Mouse (Mus musculus) heart, postnatal 0 days (tissue): ENCODE data around the gene Mettl9. TPM values are rescaled to one million over a fixed set of nuclear protein-coding genes. Genes with fewer than 3 reads are reported as not detected.

Source experiments
- ATAC-seq: fragments of 200-750 bp; cut with Nextera tagmentation; 2 replicates; pipeline ENCODE4 v1.8.0; 2017; ENCODE audit warnings: low read depth, moderate number of reproducible peaks, moderate library complexity; ENCODE audit not compliant: insufficient read depth
- DNase-seq: peaks from one replicate; pipeline ENCODE4 v3.0.0-alpha.2; 2016; ENCODE audit warnings: low spot score
- H3K27ac ChIP-seq: fragments of 300-500 bp; sonication (generic); 2 replicates; pipeline ENCODE4 v1.5.1; 2014; ENCODE audit warnings: low read depth, mild to moderate bottlenecking
- H3K27me3 ChIP-seq: fragments of 300-500 bp; sonication (generic); 2 replicates; pipeline ENCODE4 v1.6.1; 2014; ENCODE audit warnings: low read length, mixed read lengths; ENCODE audit not compliant: control insufficient read depth, insufficient read depth
- H3K36me3 ChIP-seq: fragments of 300-500 bp; sonication (generic); replicated peaks from 2 replicates; pipeline ENCODE4 v1.6.1; 2014; ENCODE audit warnings: low read length, mixed read lengths; ENCODE audit not compliant: control insufficient read depth, insufficient read depth
- H3K4me1 ChIP-seq: fragments of 300-500 bp; sonication (generic); 2 replicates; pipeline ENCODE4 v1.6.1; 2014; ENCODE audit warnings: antibody characterized with exemption; ENCODE audit not compliant: control insufficient read depth, insufficient read depth
- H3K4me2 ChIP-seq: fragments of 300-500 bp; sonication (generic); 2 replicates; pipeline ENCODE4 v1.6.1; 2014; ENCODE audit warnings: low read depth, mild to moderate bottlenecking, low read length, moderate library complexity
- H3K4me3 ChIP-seq: fragments of 300-500 bp; sonication (generic); 2 replicates; pipeline ENCODE4 v1.5.1; 2014; ENCODE audit warnings: low read depth, low read length
- H3K9ac ChIP-seq: fragments of 300-500 bp; sonication (generic); replicated peaks from 2 replicates; pipeline ENCODE4 v1.6.1; 2014; ENCODE audit warnings: low read depth, low read length, mixed read lengths
- H3K9me3 ChIP-seq: fragments of 300-500 bp; sonication (generic); replicated peaks from 2 replicates; pipeline ENCODE4 v1.6.1; 2016; ENCODE audit warnings: low read length; ENCODE audit not compliant: control insufficient read depth
- CTCF ChIP-seq: IDR thresholded peaks from 2 replicates; pipeline ENCODE4 v1.5.1; 2016; ENCODE audit warnings: antibody characterized with exemption, control low read depth, low read depth
- EP300 ChIP-seq: IDR thresholded peaks from 2 replicates; pipeline ENCODE4 v1.6.1; 2016; ENCODE audit warnings: antibody characterized with exemption, low read depth
- WGBS: fragments of 180-500 bp; shearing (Covaris S2); extraction: QIAGEN DNeasy Blood & Tissue Kit; methylation state at CpG from one replicate; pipeline ENCODE4 v1.1.7; 2014; 5-methylcytosine and 5-hydroxymethylcytosine counted together
- polyA plus RNA-seq: library from polyadenylated mRNA; unstranded; fragments of >200 nt; fragmentation: Nextera tagmentation; extraction: Ambion mirVana; gene quantifications from 2 replicates; pipeline ENCODE4 v1.2.1, GENCODE M21; 2015
- total RNA-seq: library from RNA; depleted of rRNA; stranded (reverse); fragments of >200 nt; gene quantifications from 2 replicates; pipeline ENCODE4 v1.2.3, GENCODE M21; 2014; ENCODE audit warnings: low replicate concordance

The Mettl9 gene
- total and polyA plus RNA-seq, 2 experiments from 2014 or later: 52.8 to 81.2 TPM

DNA sequence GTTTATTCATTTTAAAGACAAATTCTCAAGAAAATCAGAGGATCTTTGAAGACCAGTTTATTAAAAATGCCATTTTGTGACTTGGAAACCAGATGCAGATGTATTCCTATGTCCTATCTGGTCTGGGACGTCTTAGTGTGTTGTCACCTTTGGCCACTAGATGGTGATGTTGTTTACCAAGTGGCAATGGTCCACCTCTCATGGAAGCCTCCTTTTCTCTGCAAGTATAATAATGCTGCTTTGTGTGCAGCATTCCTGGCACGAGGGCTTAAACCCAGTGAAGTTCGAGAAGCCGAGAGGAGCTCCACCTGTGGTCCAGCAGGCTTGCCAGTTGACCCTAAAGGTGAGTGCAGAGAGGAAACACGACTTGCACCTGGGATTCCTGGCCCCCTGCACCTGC is 43.6 kb downstream of the Mettl9 start:
- Histone ChIP-seq H3K27me3 (no peaks in the 10 kb centered on the region), H3K4me2 (no peak overlapping the region), H3K36me3 (peaks cover 16% of the 10 kb centered on the region), H3K27ac (no peak overlapping the region), H3K4me3 (no peak overlapping the region), H3K4me1 (peaks cover 12% of the 10 kb centered on the region), H3K9me3 (no peaks in the 10 kb centered on the region), H3K9ac (no peak overlapping the region)
- DNase-seq (peak; percentile 83), ATAC-seq (peak; percentile 58; the same call in 1 of the 2 replicates)
- TF ChIP-seq CTCF (peak; percentile 91), EP300 (no peak)
- 31% methylated on average over 5 of the region's 5 CpGs for WGBS

DNA sequence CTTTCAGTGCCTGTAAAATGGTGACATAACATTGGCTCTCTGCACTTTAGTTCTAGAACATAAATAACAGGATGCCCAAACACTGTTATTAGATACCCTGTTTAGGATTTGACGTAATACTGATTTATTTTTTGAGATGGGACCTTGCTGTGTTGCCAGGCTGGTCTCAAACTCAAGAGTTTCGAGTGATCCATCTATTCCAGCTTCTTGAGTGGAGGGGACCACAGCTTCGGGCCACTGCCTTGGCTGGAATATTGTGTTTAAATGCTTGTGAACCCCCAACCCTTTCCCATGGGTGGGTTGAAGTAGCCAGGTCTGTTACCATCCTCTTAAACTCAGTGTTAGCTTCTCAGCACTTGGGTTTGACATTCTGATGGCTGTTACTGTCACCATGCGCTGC is 47.1 kb downstream of the Mettl9 start, which contains the start of gene Otoa:
Gene Otoa, plus strand, starts transcription at position 301 of the 400 bp plus-strand sequence.
- Histone ChIP-seq H3K4me2 (no peak within 1 kb of the TSS), H3K9ac (no peak within 1 kb of the TSS), H3K36me3 (peaks cover 10% of the 10 kb centered on the region), H3K4me1 (no peaks in the 10 kb centered on the region; the same call in 1 of the 2 replicates), H3K27ac (no peak within 1 kb of the TSS), H3K4me3 (no peak within 1 kb of the TSS), H3K9me3 (no peaks in the 10 kb centered on the region), H3K27me3 (no peaks in the 10 kb centered on the region)
- WGBS: 88% methylated on average over 4 of the region's 4 CpGs
- TF ChIP-seq EP300: no peak
- TF ChIP-seq CTCF: no peak
- DNase-seq (no peak), ATAC-seq (no peak)

DNA sequence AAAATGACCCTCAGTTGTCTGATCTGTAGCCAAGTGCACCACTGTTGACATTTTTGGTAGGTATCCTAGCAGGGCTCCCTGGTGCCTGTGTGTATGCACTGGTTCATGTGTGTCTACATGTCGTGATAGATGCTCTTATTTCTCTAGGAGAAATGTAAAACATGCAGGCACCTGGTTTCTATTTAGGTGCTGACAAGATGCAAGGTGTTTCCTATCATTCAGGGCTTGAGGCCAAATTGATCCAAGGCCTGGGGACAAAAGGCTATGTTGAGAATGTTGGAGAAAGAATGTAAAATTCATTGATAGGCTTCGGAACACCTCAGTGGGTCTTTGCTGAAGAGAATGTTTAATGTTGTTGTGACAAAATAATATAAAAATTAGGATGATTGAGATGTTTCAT is 47.6 kb downstream of the Mettl9 start:
- 71% methylated on average over 2 of the region's 2 CpGs for WGBS

DNA sequence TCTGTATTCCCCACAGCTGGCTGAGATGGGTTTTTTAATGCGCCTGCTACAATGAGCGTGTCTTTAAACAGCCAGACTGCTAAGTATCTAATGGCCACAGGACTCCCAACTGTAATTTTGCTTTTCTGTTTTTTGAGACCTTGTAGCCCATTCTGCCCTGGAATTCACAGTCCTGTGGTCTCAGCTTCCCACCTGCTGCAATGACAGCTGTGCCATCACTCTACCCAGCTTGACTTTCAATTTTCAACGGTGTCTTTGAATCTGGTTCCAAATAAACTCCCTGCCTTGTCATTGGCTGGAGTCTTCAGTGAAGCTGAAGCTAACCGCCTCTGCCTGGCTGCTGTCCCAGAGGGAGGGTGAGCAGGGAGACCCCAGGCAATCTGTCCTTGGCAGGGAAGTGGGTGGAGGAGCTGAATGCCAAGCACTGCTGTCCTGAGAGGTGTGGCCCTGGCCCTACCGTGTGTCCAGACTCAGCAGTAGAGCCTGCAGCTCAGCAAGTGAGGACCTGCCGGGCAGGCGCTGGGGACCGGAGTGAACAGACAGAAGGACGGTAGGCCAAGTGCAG is 48.8 kb downstream of the Mettl9 start:
- no peak; the same call in 1 of the 2 replicates for ATAC-seq
- Histone ChIP-seq H3K27ac (no peak overlapping the region), H3K9me3 (no peaks in the 10 kb centered on the region), H3K4me2 (no peak overlapping the region), H3K27me3 (no peaks in the 10 kb centered on the region), H3K4me3 (no peak overlapping the region), H3K4me1 (peaks cover 5% of the 10 kb centered on the region; the same call in 1 of the 2 replicates), H3K36me3 (no peaks in the 10 kb centered on the region), H3K9ac (no peak overlapping the region)
- WGBS: 62% methylated on average over 9 of the region's 9 CpGs
- no peak for TF ChIP-seq CTCF
- TF ChIP-seq EP300: no peak
- no peak for DNase-seq

More for the DNA sequence above, 47.6 kb downstream of the Mettl9 start:
- Histone ChIP-seq H3K36me3 (peaks cover 7% of the 10 kb centered on the region), H3K27me3 (no peaks in the 10 kb centered on the region), H3K27ac (no peak overlapping the region), H3K4me2 (no peak overlapping the region), H3K4me3 (no peak overlapping the region), H3K9me3 (no peaks in the 10 kb centered on the region), H3K4me1 (no peaks in the 10 kb centered on the region; the same call in 1 of the 2 replicates), H3K9ac (no peak overlapping the region)
- TF ChIP-seq EP300: no peak
- no peak for TF ChIP-seq CTCF
- ATAC-seq (no peak), DNase-seq (no peak)

DNA sequence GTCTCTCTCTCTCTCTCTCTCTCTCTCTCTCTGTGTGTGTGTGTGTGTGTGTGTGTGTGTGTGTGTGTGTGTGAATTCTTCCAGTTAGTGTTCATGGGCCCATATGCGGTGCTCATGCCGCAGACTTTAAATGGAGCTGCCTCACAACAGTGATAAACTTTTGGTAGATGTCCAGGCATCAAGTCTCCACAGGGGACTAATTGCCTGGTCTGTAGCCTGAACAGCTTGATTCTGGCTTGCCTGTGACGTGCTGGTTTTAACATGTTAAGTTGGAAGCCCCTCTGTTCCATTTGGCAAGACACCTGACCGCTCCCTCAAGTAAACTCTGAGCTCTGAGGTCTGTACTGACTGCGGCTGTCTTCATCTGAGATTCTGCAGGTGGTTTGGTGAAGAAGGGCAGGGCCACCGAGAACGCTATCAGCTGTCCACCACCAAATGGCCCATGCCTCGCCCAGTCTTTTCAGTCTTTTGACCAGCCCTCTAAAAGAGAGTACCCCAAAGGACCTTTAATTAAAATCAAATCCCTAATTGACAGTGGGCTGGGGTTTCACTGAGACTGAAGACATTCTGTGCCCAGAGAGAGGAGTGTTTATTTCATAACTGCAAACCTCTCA is 50.7 kb downstream of the Mettl9 start:
- H3K4me2 ChIP-seq: no peak overlapping the region
- H3K9ac ChIP-seq: no peak overlapping the region
- no peak overlapping the region for H3K4me3 ChIP-seq
- no peaks in the 10 kb centered on the region for H3K9me3 ChIP-seq
- ATAC-seq (0 out of 2 replicates have a peak, but pooled peaks have one; percentile 30), DNase-seq (no peak)
- no peaks in the 10 kb centered on the region for H3K27me3 ChIP-seq
- H3K36me3 ChIP-seq: no peaks in the 10 kb centered on the region
- peak overlapping the region; percentile 54 for H3K27ac ChIP-seq
- no peak for TF ChIP-seq EP300
- TF ChIP-seq CTCF: no peak
- WGBS: 57% methylated on average over 8 of the region's 8 CpGs
- peaks cover 5% of the 10 kb centered on the region; the same call in 1 of the 2 replicates for H3K4me1 ChIP-seq
